Mouse (Mus musculus): ENCODE data around the gene Eef2k. TPM values are rescaled to one million over a fixed set of nuclear protein-coding genes. Genes with fewer than 3 reads are reported as not detected.

The Eef2k gene
- polyA plus RNA-seq (2012; rRNA removed) (21.5 and 30.2 TPM in 2 replicates), polyA plus RNA-seq (2014; fragmentation: Nextera tagmentation; extraction: Ambion mirVana) (13.4 and 14.5 TPM in 2 replicates)

- H3K27me3 ChIP-seq (ENCODE audit: control insufficient read depth, insufficient read depth, low read length), result no peaks in the 10 kb centered on the region
- no peak for TF ChIP-seq EP300 (IDR thresholded peaks at IDR 0.05; ENCODE audit: low read depth)
- TF ChIP-seq CTCF (IDR thresholded peaks at IDR 0.05; ENCODE audit: low read depth), result peak; percentile 80
- no peaks in the 10 kb centered on the region for H3K9me3 ChIP-seq (ENCODE audit: control insufficient read depth, low read length)
- WGBS (ENCODE audit: insufficient replicate concordance), result 3% methylated on average over 35 of the region's 35 CpGs
- peaks cover 0 to 23% of the 10 kb centered on the region in 2 experiments; a peak in 3 of 4 replicates for H3K4me1 ChIP-seq (replicated peaks; ENCODE audit: control insufficient read depth in 2 of 2, insufficient read depth in 2 of 2, low read length in 1 of 2)
- peak within 1 kb of the TSS; percentile 73 to 95 for H3K4me3 ChIP-seq (ENCODE audit: insufficient read depth in 1 of 2, low read depth in 2 of 2, low read length in 2 of 2)
- ATAC-seq (ENCODE audit: insufficient read depth) (peak; percentile 94), DNase-seq (ENCODE audit: low read depth in 3 of 3, low spot score in 3 of 3) (peak; percentile 86 to 88 (median 87))
- H3K27ac ChIP-seq, result peak within 1 kb of the TSS; percentile 90
- peaks cover 20% of the 10 kb centered on the region for H3K36me3 ChIP-seq (replicated peaks; ENCODE audit: control insufficient read depth, insufficient read depth, low read depth)
- peak within 1 kb of the TSS; percentile 92 for H3K9ac ChIP-seq (replicated peaks)
- H3K4me2 ChIP-seq (ENCODE audit: low read depth), result peak within 1 kb of the TSS; percentile 88
Observed at GRCm38 (mm10) chr7:120842345-120843036, at the start of gene Eef2k. TSS of gene Eef2k (plus strand) at chr7:120842831.

- no peak for ATAC-seq (ENCODE audit: insufficient read depth)
- H3K4me3 ChIP-seq (ENCODE audit: insufficient read depth in 1 of 2, low read depth in 2 of 2, low read length in 2 of 2), result no peak overlapping the region
- no peak overlapping the region for H3K4me2 ChIP-seq (ENCODE audit: low read depth)
- 55% methylated on average over 4 of the region's 4 CpGs for WGBS (ENCODE audit: insufficient replicate concordance)
- no peaks in the 10 kb centered on the region for H3K36me3 ChIP-seq (replicated peaks; ENCODE audit: control insufficient read depth, insufficient read depth, low read depth)
- no peaks in the 10 kb centered on the region for H3K9me3 ChIP-seq (ENCODE audit: control insufficient read depth, low read length)
- no peak overlapping the region for H3K9ac ChIP-seq (replicated peaks)
- no peaks in the 10 kb centered on the region for H3K27me3 ChIP-seq (ENCODE audit: control insufficient read depth, insufficient read depth, low read length)
- H3K4me1 ChIP-seq (replicated peaks; ENCODE audit: control insufficient read depth in 2 of 2, insufficient read depth in 2 of 2, low read length in 1 of 2), result no peaks in the 10 kb centered on the region
- TF ChIP-seq EP300 (IDR thresholded peaks at IDR 0.05; ENCODE audit: low read depth) (no peak), CTCF (IDR thresholded peaks at IDR 0.05; ENCODE audit: low read depth) (no peak)
- no peak overlapping the region for H3K27ac ChIP-seq
- no peak for DNase-seq (ENCODE audit: low read depth in 3 of 3, low spot score in 3 of 3)
Observed at GRCm38 (mm10) chr7:120795544-120795943, 47.1 kb upstream of the Eef2k start.

GRCm38 (mm10) chr7:120796369-120796768, 46.3 kb upstream of the Eef2k start:
- Histone ChIP-seq H3K4me2 (ENCODE audit: low read depth) (no peak overlapping the region), H3K27me3 (ENCODE audit: control insufficient read depth, insufficient read depth, low read length) (no peaks in the 10 kb centered on the region), H3K4me1 (replicated peaks; ENCODE audit: control insufficient read depth in 2 of 2, insufficient read depth in 2 of 2, low read length in 1 of 2) (no peaks in the 10 kb centered on the region), H3K4me3 (ENCODE audit: insufficient read depth in 1 of 2, low read depth in 2 of 2, low read length in 2 of 2) (no peak overlapping the region), H3K9ac (replicated peaks) (no peak overlapping the region), H3K36me3 (replicated peaks; ENCODE audit: control insufficient read depth, insufficient read depth, low read depth) (no peaks in the 10 kb centered on the region), H3K9me3 (ENCODE audit: control insufficient read depth, low read length) (no peaks in the 10 kb centered on the region), H3K27ac (no peak overlapping the region)
- WGBS (ENCODE audit: insufficient replicate concordance), result 34% methylated on average over 3 of the region's 3 CpGs
- ATAC-seq (ENCODE audit: insufficient read depth) (no peak), DNase-seq (ENCODE audit: low read depth in 3 of 3, low spot score in 3 of 3) (no peak)
- no peak for TF ChIP-seq EP300 (IDR thresholded peaks at IDR 0.05; ENCODE audit: low read depth)
- no peak for TF ChIP-seq CTCF (IDR thresholded peaks at IDR 0.05; ENCODE audit: low read depth)

- H3K27ac ChIP-seq, result no peak overlapping the region
- DNase-seq (ENCODE audit: low read depth in 3 of 3, low spot score in 3 of 3), result no peak
- WGBS (ENCODE audit: insufficient replicate concordance), result 59% methylated on average over 2 of the region's 2 CpGs
- TF ChIP-seq CTCF (IDR thresholded peaks at IDR 0.05; ENCODE audit: low read depth), result no peak
- TF ChIP-seq EP300 (IDR thresholded peaks at IDR 0.05; ENCODE audit: low read depth), result no peak
- no peaks in the 10 kb centered on the region for H3K36me3 ChIP-seq (replicated peaks; ENCODE audit: control insufficient read depth, insufficient read depth, low read depth)
- no peak overlapping the region for H3K4me2 ChIP-seq (ENCODE audit: low read depth)
- H3K4me1 ChIP-seq (replicated peaks; ENCODE audit: control insufficient read depth in 2 of 2, insufficient read depth in 2 of 2, low read length in 1 of 2), result no peaks in the 10 kb centered on the region
- no peaks in the 10 kb centered on the region for H3K9me3 ChIP-seq (ENCODE audit: control insufficient read depth, low read length)
- no peak for ATAC-seq (ENCODE audit: insufficient read depth)
- H3K9ac ChIP-seq (replicated peaks), result no peak overlapping the region
- H3K4me3 ChIP-seq (ENCODE audit: insufficient read depth in 1 of 2, low read depth in 2 of 2, low read length in 2 of 2), result no peak overlapping the region
- H3K27me3 ChIP-seq (ENCODE audit: control insufficient read depth, insufficient read depth, low read length), result no peaks in the 10 kb centered on the region
Observed at GRCm38 (mm10) chr7:120803268-120803667, 39.4 kb upstream of the Eef2k start.

GRCm38 (mm10) chr7:120809705-120810104, 32.9 kb upstream of the Eef2k start:
- H3K4me3 ChIP-seq (ENCODE audit: insufficient read depth in 1 of 2, low read depth in 2 of 2, low read length in 2 of 2), result no peak overlapping the region
- WGBS (ENCODE audit: insufficient replicate concordance), result 9% methylated on average over 27 of the region's 27 CpGs

More at GRCm38 (mm10) chr7:120809705-120810104, 32.9 kb upstream of the Eef2k start:
- no peak overlapping the region for H3K27ac ChIP-seq
- H3K9me3 ChIP-seq (ENCODE audit: control insufficient read depth, low read length), result no peaks in the 10 kb centered on the region
- peaks cover 3% of the 10 kb centered on the region for H3K27me3 ChIP-seq (ENCODE audit: control insufficient read depth, insufficient read depth, low read length)
- H3K9ac ChIP-seq (replicated peaks), result no peak overlapping the region
- H3K36me3 ChIP-seq (replicated peaks; ENCODE audit: control insufficient read depth, insufficient read depth, low read depth), result no peaks in the 10 kb centered on the region
- H3K4me1 ChIP-seq (replicated peaks; ENCODE audit: control insufficient read depth in 2 of 2, insufficient read depth in 2 of 2, low read length in 1 of 2), result 0 out of 4 replicates have a peak, but pooled peaks cover 0 to 1% of the 10 kb centered on the region in 2 experiments
- ATAC-seq (ENCODE audit: insufficient read depth) (no peak), DNase-seq (ENCODE audit: low read depth in 3 of 3, low spot score in 3 of 3) (no peak)
- no peak overlapping the region for H3K4me2 ChIP-seq (ENCODE audit: low read depth)
- TF ChIP-seq CTCF (IDR thresholded peaks at IDR 0.05; ENCODE audit: low read depth) (no peak), EP300 (IDR thresholded peaks at IDR 0.05; ENCODE audit: low read depth) (no peak)
